Mouse (Mus musculus) left cerebral cortex, postnatal 4 days (tissue): ENCODE results near the gene Cbs. TPM values are rescaled to one million over a fixed set of nuclear protein-coding genes. Genes with fewer than 3 reads are reported as not detected.

Source experiments
- microRNA-seq: library from miRNA; unstranded; fragments of <30 nt; microRNA quantifications from one replicate; pipeline ENCODE4 v1.2.0, GENCODE M21; 2022
- total RNA-seq, 2 experiments: library from RNA; stranded (reverse); gene quantifications; 2 replicates each; pipeline ENCODE4 v1.2.3; 2021

The Cbs gene
- total RNA-seq, 2 experiments from 2014 or later, result 37.3 to 44.2 TPM

Small RNA genes within 50 kb of the gene (microRNA-seq; reads per million reads assigned to microRNA genes)
- not detected for gene Gm24970

Other genes with a start within 250 kb of the Cbs start
- gene Wdr4, start 117.3 kb downstream of the Cbs start, total RNA-seq, result 10 to 100 TPM; 41.6 to 44.5 TPM
- 100 to 1,000 TPM; 269 to 291 TPM for gene Ndufv3, start 117.1 kb downstream of the Cbs start, total RNA-seq
- 10 to 100 TPM; 17.8 to 18.8 TPM for gene Pknox1, start 72.5 kb downstream of the Cbs start, total RNA-seq
- 100 to 1,000 TPM; 183 to 186 TPM for gene U2af1, start 21.7 kb upstream of the Cbs start, total RNA-seq
- under 1 TPM; 0.36 to 0.38 TPM for gene Cryaa, start 40.6 kb upstream of the Cbs start, total RNA-seq
- gene Sik1, start 218.6 kb upstream of the Cbs start, total RNA-seq, result 10 to 100 TPM; 34.7 to 39.7 TPM